ENCODE assay signal across 16 mouse cellular contexts in genomic region chr2:32527468-32527966, GRCm38 (mm10). TPM values are rescaled to one million over a fixed set of nuclear protein-coding genes. Genes with fewer than 3 reads are reported as not detected.
DNase-seq lines count a peak whose midpoint lies in the region; ATAC-seq and TF ChIP-seq lines count a peak whose summit lies in the region.
"Had no signal": no experiment of that assay in that cellular context is flagged by ENCODE, and none has a peak within 500 bp of the region (broad histone marks: within the 10 kb centered on the region; RNA-seq: fewer than 3 reads in every experiment).

No protein-coding gene starts in this region.

- WGBS in liver, adult 2 months: 19% methylated on average over 14 of the region's 14 CpGs
- WGBS in liver, embryonic 12.5 days (ENCODE audit: insufficient replicate concordance): 76% methylated on average over 14 of the region's 14 CpGs

- peaks cover 22% of the 10 kb centered on the region for H3K4me1 ChIP-seq in liver, adult 2 months (ENCODE audit: control insufficient read depth, insufficient read depth, low read length)
- no peaks in the 10 kb centered on the region; the same call in 1 of the 2 replicates for H3K4me1 ChIP-seq in liver, embryonic 12.5 days
- H3K4me1 ChIP-seq: hindbrain, embryonic 13.5 days had no signal

- no peak overlapping the region for H3K4me3 ChIP-seq in liver, adult 2 months (ENCODE audit: insufficient read depth, low read depth, low read length)
- no peak overlapping the region for H3K4me3 ChIP-seq in liver, embryonic 12.5 days
- H3K4me3 ChIP-seq: hindbrain, embryonic 13.5 days; liver, embryonic 13.5 days had no signal

- peak; percentile 96 for DNase-seq in liver, adult 2 months (ENCODE audit: extremely low read depth, low read depth, low spot score)
- DNase-seq in Muller cell, postnatal 12 days (ENCODE audit: inconsistent ontology term): peak; percentile 69
- DNase-seq in brain, adult 2 months (ENCODE audit: low read depth, low spot score): peak; percentile 41
- DNase-seq in kidney, postnatal 25 days: peak; percentile 84 to 94
- DNase-seq in cerebellum, postnatal 4 days (ENCODE audit: low spot score in 2 of 2): no peak
- DNase-seq: cerebellum, adult 8-10 months; liver, embryonic 13.5 days; lung, postnatal 4 days; right cerebral cortex, postnatal 14 days; thymus, postnatal 36 days had no signal

- no peaks in the 10 kb centered on the region for H3K27me3 ChIP-seq in liver, adult 2 months (ENCODE audit: control insufficient read depth, insufficient read depth, low read length)
- H3K27me3 ChIP-seq in liver, embryonic 12.5 days (replicated peaks): no peaks in the 10 kb centered on the region
- H3K27me3 ChIP-seq: hindbrain, embryonic 13.5 days; liver, embryonic 13.5 days had no signal

- H3K4me2 ChIP-seq in liver, embryonic 12.5 days: no peak overlapping the region
- H3K4me2 ChIP-seq: hindbrain, embryonic 13.5 days; liver, embryonic 13.5 days had no signal

- peak overlapping the region; percentile 62 for H3K27ac ChIP-seq in liver, adult 2 months (replicated peaks; ENCODE audit: insufficient read depth, low read depth, low read length)
- H3K27ac ChIP-seq in liver, embryonic 12.5 days: no peak overlapping the region
- H3K27ac ChIP-seq: hindbrain, embryonic 13.5 days; liver, embryonic 13.5 days had no signal

- no peaks in the 10 kb centered on the region for H3K36me3 ChIP-seq in liver, adult 2 months (ENCODE audit: control insufficient read depth, insufficient read depth, low read length)
- H3K36me3 ChIP-seq in liver, embryonic 12.5 days: no peaks in the 10 kb centered on the region
- H3K36me3 ChIP-seq: hindbrain, embryonic 13.5 days; liver, embryonic 13.5 days had no signal

- peak overlapping the region; percentile 29 for H3K9ac ChIP-seq in liver, adult 2 months (ENCODE audit: low read depth, low read length)
- H3K9ac ChIP-seq in liver, embryonic 12.5 days: no peak overlapping the region
- H3K9ac ChIP-seq: hindbrain, embryonic 13.5 days; liver, embryonic 13.5 days had no signal

- no peak for TF ChIP-seq POLR2A in liver, adult 2 months (IDR thresholded peaks at IDR 0.05; ENCODE audit: extremely low read depth, insufficient read depth, low read length)

- H3K79me2 ChIP-seq in liver, adult 2 months (ENCODE audit: control insufficient read depth, insufficient read depth, low read length): no peaks in the 10 kb centered on the region

- 0 out of 2 replicates have a peak, but pooled peaks have one; percentile 3 for TF ChIP-seq CTCF in liver, adult 2 months (IDR thresholded peaks at IDR 0.05; ENCODE audit: low read depth, low read length)

- H3K9me3 ChIP-seq in liver, embryonic 12.5 days (replicated peaks): no peaks in the 10 kb centered on the region
- H3K9me3 ChIP-seq: hindbrain, embryonic 13.5 days; liver, embryonic 13.5 days had no signal

- ATAC-seq in liver, embryonic 12.5 days: no peak
- no peak for ATAC-seq in monocyte, adult 5-6 weeks (replicated peaks; ENCODE audit: insufficient number of reproducible peaks, low FRiP score, low TSS enrichment, poor library complexity, severe bottlenecking)

RNA-seq across cellular contexts. Expression of gene Fam102a, which starts 7.6 kb away (rescaled TPM):
- 7.0 and 7.2 TPM in 2 replicates for total RNA-seq in liver, adult 2 months (2014; rRNA removed)
- polyA plus RNA-seq in liver, adult 2 months (2012; rRNA removed): 10.5 and 11.0 TPM in 2 replicates
- 2.4 and 2.5 TPM in 2 replicates for polyA plus RNA-seq in liver, embryonic 12.5 days (2016; fragmentation: Nextera tagmentation; extraction: Ambion mirVana)
- total RNA-seq in monocyte, adult 5-6 weeks (2017): 16.5 to 33.7 TPM (median 17.8 TPM) in 3 replicates

RNA-seq across cellular contexts. Expression of gene Dpm2, which starts 43.1 kb away (rescaled TPM):
- 6.5 and 8.4 TPM in 2 replicates for total RNA-seq in liver, adult 2 months (2014; rRNA removed)
- 73.7 and 104 TPM in 2 replicates for polyA plus RNA-seq in liver, adult 2 months (2012; rRNA removed)
- 69.5 and 73.8 TPM in 2 replicates for polyA plus RNA-seq in liver, embryonic 12.5 days (2016; fragmentation: Nextera tagmentation; extraction: Ambion mirVana)
- 17.1 to 48.6 TPM (median 38.2 TPM) in 3 replicates for total RNA-seq in monocyte, adult 5-6 weeks (2017)

RNA-seq across cellular contexts. Expression of gene Pip5kl1, which starts 47.1 kb away (rescaled TPM):
- total RNA-seq in liver, adult 2 months (2014; rRNA removed): not detected in 2 replicates
- not detected in 2 replicates for polyA plus RNA-seq in liver, adult 2 months (2012; rRNA removed)
- polyA plus RNA-seq in liver, embryonic 12.5 days (2016; fragmentation: Nextera tagmentation; extraction: Ambion mirVana): 0.13 TPM in 1 of 2 replicates, not detected in the other
- total RNA-seq in monocyte, adult 5-6 weeks (2017): 2.5 TPM in 1 of 3 replicates, not detected in the others
- polyA plus RNA-seq: heart, embryonic 14.5 days; liver, embryonic 13.5 days had no signal

RNA-seq across cellular contexts. Expression of gene 9430097D07Rik, which starts 48.0 kb away (rescaled TPM):
- total RNA-seq in liver, adult 2 months (2014; rRNA removed): not detected in 2 replicates
- not detected in 2 replicates for polyA plus RNA-seq in liver, adult 2 months (2012; rRNA removed)
- not detected in 2 replicates for polyA plus RNA-seq in liver, embryonic 12.5 days (2016; fragmentation: Nextera tagmentation; extraction: Ambion mirVana)
- total RNA-seq in monocyte, adult 5-6 weeks (2017): not detected in 3 replicates
- total RNA-seq: neutrophil, adult 5-6 weeks had no signal
- polyA plus RNA-seq: heart, embryonic 14.5 days; liver, embryonic 13.5 days; stomach, embryonic 14.5 days had no signal

RNA-seq across cellular contexts. Expression of gene St6galnac4, which starts 59.4 kb away (rescaled TPM):
- 0.74 and 1.2 TPM in 2 replicates for total RNA-seq in liver, adult 2 months (2014; rRNA removed)
- polyA plus RNA-seq in liver, adult 2 months (2012; rRNA removed): 2.2 and 2.5 TPM in 2 replicates
- 17.5 and 18.9 TPM in 2 replicates for polyA plus RNA-seq in liver, embryonic 12.5 days (2016; fragmentation: Nextera tagmentation; extraction: Ambion mirVana)
- total RNA-seq in monocyte, adult 5-6 weeks (2017): 18.7 to 29.4 TPM (median 21.7 TPM) in 3 replicates

Comparison
In these comparisons a context has a peak if more than half of its experiments do, and no peak if none do; other contexts are left out.
1. DNase-seq: peak in liver, adult 2 months (single experiment), Muller cell, postnatal 12 days (single experiment), brain, adult 2 months (single experiment) and kidney, postnatal 25 days (2 of 2); none in cerebellum, postnatal 4 days (0 of 2).